Mouse (Mus musculus) heart, adult 2 months (tissue): Measurements from ENCODE around the gene Cgas.
A peak's percentile ranks its signal among the peaks of the same experiment; 100 is the strongest.

Experiments
- CTCF ChIP-seq: fragments of 200-600 bp; IDR thresholded peaks from 2 replicates; pipeline ENCODE4 v1.8.1; 2022; ENCODE audit warnings: antibody characterized with exemption, mild to moderate bottlenecking, moderate library complexity
- EP300 ChIP-seq: fragments of 200-500 bp; IDR thresholded peaks from 2 replicates; pipeline ENCODE4 v1.6.1; 2011; ENCODE audit warnings: low read depth, low read length, control low read depth; ENCODE audit not compliant: insufficient read depth
- POLR2A ChIP-seq: fragments of 200-500 bp; IDR thresholded peaks from 2 replicates; pipeline ENCODE4 v1.6.1; 2011; ENCODE audit warnings: mild to moderate bottlenecking, low read depth, low read length, control low read depth; ENCODE audit not compliant: insufficient read depth

- TF ChIP-seq POLR2A (peak; percentile 66), CTCF (no peak), EP300 (no peak)
Measured at GRCm38 (mm10) chr9:78488890-78489420, 45.9 kb upstream of the Cgas start, which contains the start of gene Eef1a1.
